Mouse (Mus musculus) Patski (cell line): Measurements from ENCODE around the gene Cplx3. TPM values are rescaled to one million over a fixed set of nuclear protein-coding genes. Genes with fewer than 3 reads are reported as not detected.

ENCODE experiments used
- ATAC-seq: fragments of 100-300 bp; one replicate; pipeline ENCODE4 v1.8.0; 2021
- CTCF ChIA-PET: fragments of 350-600 bp; sonication (Branson Sonifier 250); formaldehyde crosslinking; loops from one replicate; lab custom pipeline; 2022; ENCODE audit warnings: inconsistent platforms; lab: Charles Lee
- POLR2A ChIA-PET: fragments of 350-600 bp; sonication (Branson Sonifier 250); formaldehyde crosslinking; loops from one replicate; lab custom pipeline; 2022; ENCODE audit warnings: antibody characterized with exemption, inconsistent platforms; lab: Charles Lee
- DNase-seq: peaks from one replicate; pipeline ENCODE4 v3.0.0-alpha.2; 2011; ENCODE audit warnings: low read depth, low spot score
- H3K27me3 ChIP-seq: fragments of 371-371 bp; one replicate; pipeline ENCODE4 v1.5.1; 2021
- CTCF ChIP-seq: fragments of 100-300 bp; IDR thresholded peaks from one replicate; pipeline ENCODE4 v1.5.1; 2021
- in situ Hi-C: fragments of 300-500 bp; cut with MboI; formaldehyde crosslinking; loops from 3 replicates; pipeline ENCODE4 v1.11.1; 2018; ENCODE audit warnings: low pct_unique_long_range_greater_than_20kb, mixed read lengths
- polyA plus RNA-seq: library from polyadenylated mRNA; unstranded; gene quantifications from one replicate; pipeline ENCODE4 v1.2.3, GENCODE M21; 2021

Cplx3 gene
- polyA plus RNA-seq, 1 experiment from 2014 or later: 0.72 TPM

DNA sequence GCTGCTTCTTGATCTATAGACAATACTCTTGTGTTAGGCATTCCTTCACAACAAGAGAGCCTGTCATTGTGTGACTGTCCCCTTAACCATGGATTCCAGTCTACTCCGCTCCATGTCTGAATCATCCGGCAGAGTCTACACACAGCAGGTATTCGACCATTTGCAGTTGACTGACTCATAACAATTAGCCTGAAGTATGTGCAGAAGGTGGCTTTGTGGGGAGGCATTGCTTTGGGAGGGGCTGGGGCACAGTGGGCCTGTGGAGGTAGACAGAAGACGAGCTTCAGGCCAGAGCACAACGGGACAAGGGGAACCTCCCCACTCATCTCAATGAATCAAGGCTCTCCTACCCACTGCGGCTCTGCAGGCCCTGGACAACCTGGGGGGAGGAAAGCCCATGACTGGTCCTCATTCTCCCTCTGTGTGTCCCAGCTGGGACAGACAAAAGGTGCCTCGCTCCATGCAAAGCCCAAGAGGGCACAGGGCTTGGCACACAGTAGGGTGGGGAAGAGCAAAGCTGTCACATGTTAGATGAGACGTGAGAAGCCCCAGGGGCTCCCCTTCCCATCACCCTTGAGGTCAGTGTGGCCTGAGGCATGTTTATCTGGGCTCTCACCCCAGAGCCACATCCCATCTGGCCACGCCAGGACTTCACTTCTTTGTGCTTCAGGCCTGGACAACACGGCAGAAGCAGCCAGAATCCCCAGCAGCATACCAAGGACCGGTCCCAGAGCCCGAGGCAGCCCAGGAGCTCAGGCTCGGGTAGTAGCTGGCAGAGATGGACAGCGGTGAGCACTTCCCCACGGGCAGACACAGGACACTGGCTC, 19.8 kb upstream of the Cplx3 start:
- no peak for DNase-seq
- POLR2A ChIA-PET: interaction anchor here (0.7 to 1.2 kb wide), 3 partner anchors 12 to 192 kb away, joined by 3 to 6 read pairs (median 3); no protein-coding TSS in a partner anchor

DNA sequence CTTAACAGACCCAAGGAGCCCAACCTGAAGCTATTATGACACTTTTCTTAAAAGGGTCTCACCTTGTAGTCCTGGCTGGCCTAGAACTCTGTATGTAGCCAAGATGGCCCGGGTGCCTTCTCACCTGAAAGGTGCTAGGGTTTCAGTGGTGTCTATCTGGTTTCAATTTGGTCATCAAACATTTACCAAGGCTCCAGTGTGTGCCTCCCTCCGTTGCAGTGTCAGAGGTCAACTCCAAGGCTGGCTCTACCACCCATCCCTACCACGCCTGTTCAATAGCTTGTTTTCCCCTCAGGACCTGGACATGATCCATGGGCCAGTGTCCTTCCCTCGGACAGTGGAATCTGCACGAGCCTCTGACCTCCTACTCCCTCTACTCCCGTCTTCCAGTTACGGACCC, 18.2 kb upstream of the Cplx3 start:
- DNase-seq: no peak
- POLR2A ChIA-PET: interaction anchor here (0.6 kb wide), 1 partner anchor 723 kb away, joined by 3 read pairs; no protein-coding TSS in a partner anchor
- in situ Hi-C loops: no loop called here
- CTCF ChIA-PET: interaction anchor here (1.2 kb wide), 1 partner anchor 30 kb away, joined by 3 read pairs; no protein-coding TSS in a partner anchor
- H3K27me3 ChIP-seq: no peaks in the 10 kb centered on the region
- TF ChIP-seq CTCF: no peak
- ATAC-seq: no peak

More for the DNA sequence above, 19.8 kb upstream of the Cplx3 start:
- in situ Hi-C loops: no loop called here
- no peak for TF ChIP-seq CTCF
- no peaks in the 10 kb centered on the region for H3K27me3 ChIP-seq
- peak; percentile 68 for ATAC-seq
- CTCF ChIA-PET: interaction anchor here (1.0 to 1.6 kb wide), 3 partner anchors 10 to 35 kb away, joined by 3 to 7 read pairs (median 3); no protein-coding TSS in a partner anchor

DNA sequence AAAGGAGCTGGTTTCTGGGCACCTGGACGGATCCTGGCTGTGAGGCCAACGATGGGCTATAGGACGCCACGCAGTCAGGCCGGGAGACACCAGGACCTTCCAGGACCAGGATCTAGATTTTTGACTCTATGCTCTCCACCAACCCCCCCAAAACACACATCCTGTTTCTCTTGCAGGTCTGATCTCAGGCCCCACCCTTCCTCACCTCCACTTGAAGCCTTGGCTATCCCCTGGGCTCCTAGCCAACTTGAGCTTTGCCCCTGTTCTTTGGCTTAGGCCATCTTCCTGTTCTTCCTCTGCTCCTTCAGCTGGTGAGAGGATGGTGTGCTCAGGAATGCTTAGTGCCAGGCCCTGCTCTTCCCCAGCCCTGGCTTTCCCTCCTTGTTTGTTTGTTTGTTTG, 14.6 kb upstream of the Cplx3 start, which contains the start of gene Lman1l:
Lman1l (minus strand) TSS at position 101 of the 400 bp plus-strand sequence.
- DNase-seq (no peak), ATAC-seq (no peak)
- no peak for TF ChIP-seq CTCF
- POLR2A ChIA-PET: interaction anchor here (1.0 kb wide), 1 partner anchor 29 kb away, joined by 3 read pairs; no protein-coding TSS in a partner anchor
- in situ Hi-C loops: no loop called here
- H3K27me3 ChIP-seq: no peaks in the 10 kb centered on the region
- CTCF ChIA-PET: interaction anchor here (1.3 kb wide), 1 partner anchor 13 kb away, joined by 3 read pairs; no protein-coding TSS in a partner anchor

DNA sequence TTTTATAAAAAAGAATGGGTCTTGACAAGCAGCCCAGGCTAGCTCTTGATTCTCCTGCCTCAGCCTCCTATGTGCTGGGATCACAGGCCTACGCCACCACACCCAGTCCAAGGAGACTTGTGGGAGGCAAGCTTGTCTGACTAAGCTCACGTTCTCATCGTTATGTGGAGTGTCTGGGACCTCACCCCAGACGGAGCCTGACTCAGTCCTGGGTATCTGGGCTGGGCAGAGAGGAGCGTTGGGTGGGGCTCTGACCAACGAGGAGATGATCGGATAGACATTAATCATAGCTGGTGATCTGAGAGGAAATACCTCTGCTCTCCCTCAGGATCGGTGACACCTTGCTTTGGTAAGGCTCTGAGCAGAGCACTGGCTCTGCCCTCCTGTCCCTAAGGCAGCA, 12.8 kb upstream of the Cplx3 start:
- in situ Hi-C loops: no loop called here
- POLR2A ChIA-PET: interaction anchor here (1.1 kb wide), 1 partner anchor 20 kb away, joined by 3 read pairs; no protein-coding TSS in a partner anchor
- no peak for TF ChIP-seq CTCF
- CTCF ChIA-PET: no interaction called here
- DNase-seq: no peak
- no peak for ATAC-seq
- no peaks in the 10 kb centered on the region for H3K27me3 ChIP-seq

DNA sequence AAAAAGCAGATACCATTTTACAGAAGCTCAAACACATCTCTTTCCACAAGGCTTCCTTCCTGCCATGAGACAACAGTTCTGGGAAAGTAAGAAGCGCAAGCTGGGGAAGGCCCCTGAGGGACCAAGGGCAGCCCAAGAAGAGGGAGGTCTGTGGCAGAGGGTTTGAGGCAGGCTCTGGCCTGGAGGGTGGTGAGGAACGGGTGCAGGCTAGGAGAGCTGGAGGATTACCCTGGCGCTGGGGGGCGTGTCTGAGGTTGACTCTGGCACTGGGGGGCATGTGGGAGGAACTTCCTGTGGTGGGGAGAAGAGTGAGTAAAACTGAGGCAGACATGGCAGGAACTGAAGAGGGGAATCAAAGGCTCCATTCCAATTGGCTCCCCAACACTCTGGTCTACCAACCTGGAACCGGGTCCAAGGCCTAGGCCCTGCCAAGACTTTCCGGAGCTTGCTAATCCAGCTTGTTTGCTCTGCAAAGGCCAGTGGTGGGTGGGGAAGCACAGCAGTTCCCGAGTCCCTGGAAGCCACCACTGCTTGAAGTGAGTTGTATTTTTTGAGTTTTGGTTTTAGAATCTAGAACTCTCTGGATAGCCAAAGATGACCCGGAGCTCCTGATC, 11.6 kb upstream of the Cplx3 start:
- ATAC-seq (no peak), DNase-seq (no peak)
- in situ Hi-C loops: no loop called here
- no peak for TF ChIP-seq CTCF
- ChIA-PET CTCF (no interaction called here), POLR2A (no interaction called here)
- H3K27me3 ChIP-seq: no peaks in the 10 kb centered on the region

DNA sequence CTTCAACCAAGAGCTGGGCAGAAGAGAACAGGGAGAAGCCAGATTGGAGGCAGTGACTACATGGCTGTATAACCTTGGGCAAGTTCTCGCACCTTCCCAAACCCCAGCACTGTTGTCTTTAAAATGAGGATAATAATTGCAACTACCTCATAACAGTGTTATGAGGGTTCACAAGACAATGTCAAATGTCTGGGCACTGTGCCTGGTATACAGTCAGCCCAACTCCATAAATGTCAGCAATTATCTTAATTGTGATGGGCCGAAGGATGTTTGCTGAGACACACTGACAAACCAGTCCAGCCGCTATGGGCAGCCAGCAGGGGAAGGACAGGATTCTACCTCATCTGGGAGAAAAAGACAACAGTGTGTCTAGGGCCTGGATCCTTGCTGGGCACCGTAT, 8.7 kb upstream of the Cplx3 start:
- in situ Hi-C loops: no loop called here
- no peaks in the 10 kb centered on the region for H3K27me3 ChIP-seq
- ATAC-seq (no peak), DNase-seq (no peak)
- ChIA-PET CTCF (interaction anchor here (1.3 kb wide), 1 partner anchor 41 kb away, joined by 3 read pairs; no protein-coding TSS in a partner anchor), POLR2A (no interaction called here)
- no peak for TF ChIP-seq CTCF

DNA sequence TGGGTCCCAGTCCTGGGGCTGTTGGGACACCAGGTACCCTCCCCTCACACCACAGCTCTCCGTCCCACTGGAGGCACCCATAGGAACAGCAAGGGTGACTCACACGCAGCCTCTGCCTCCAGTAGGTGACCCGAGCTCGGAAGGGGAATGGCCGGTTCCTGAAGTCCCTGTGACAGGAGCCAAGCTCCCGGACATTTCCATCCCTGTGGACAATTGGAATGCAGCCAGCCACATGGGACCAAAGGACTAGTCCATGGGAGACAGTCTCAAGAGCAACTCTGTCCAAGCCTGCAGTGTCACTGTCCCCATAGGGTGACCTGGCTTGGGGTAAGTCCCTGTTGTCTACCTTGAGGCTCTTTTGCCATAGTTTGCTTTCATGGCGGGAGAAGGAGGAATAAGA, 7.9 kb upstream of the Cplx3 start:
- TF ChIP-seq CTCF: no peak
- no peak for ATAC-seq
- no peak for DNase-seq
- H3K27me3 ChIP-seq: no peaks in the 10 kb centered on the region
- POLR2A ChIA-PET: interaction anchor here (1.1 to 2.0 kb wide), 2 partner anchors 12 to 23 kb away, joined by 3 to 6 read pairs; no protein-coding TSS in a partner anchor
- in situ Hi-C loops: no loop called here
- CTCF ChIA-PET: interaction anchor here (1.2 kb wide), 1 partner anchor 32 kb away, joined by 3 read pairs; no protein-coding TSS in a partner anchor

DNA sequence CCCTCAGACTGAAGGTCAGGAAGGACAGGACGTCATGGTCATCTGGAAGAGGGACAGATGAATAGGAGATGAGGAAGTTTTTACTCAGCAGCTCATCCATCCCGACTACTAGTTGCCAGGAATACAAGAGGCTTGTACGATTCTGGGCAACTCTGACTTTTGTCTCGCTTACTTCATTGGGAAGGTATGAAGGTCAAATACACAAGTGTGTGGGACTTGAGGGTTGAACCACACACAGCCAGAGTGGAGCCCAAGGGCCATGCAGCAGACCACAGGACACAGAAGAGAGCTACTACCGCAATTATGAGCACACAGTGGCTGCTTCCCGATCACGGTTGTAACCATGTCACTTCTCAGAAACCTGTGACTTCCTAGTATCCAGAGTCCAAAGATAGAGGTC, 6.5 kb upstream of the Cplx3 start:
- in situ Hi-C loops: no loop called here
- CTCF ChIA-PET: interaction anchor here (0.8 to 1.2 kb wide), 2 partner anchors 33 to 107 kb away, joined by 3 read pairs; no protein-coding TSS in a partner anchor
- H3K27me3 ChIP-seq: no peaks in the 10 kb centered on the region
- POLR2A ChIA-PET: interaction anchor here (1.0 to 2.0 kb wide), 2 partner anchors 13 to 68 kb away, joined by 3 to 6 read pairs; no protein-coding TSS in a partner anchor
- ATAC-seq (no peak), DNase-seq (no peak)
- no peak for TF ChIP-seq CTCF

DNA sequence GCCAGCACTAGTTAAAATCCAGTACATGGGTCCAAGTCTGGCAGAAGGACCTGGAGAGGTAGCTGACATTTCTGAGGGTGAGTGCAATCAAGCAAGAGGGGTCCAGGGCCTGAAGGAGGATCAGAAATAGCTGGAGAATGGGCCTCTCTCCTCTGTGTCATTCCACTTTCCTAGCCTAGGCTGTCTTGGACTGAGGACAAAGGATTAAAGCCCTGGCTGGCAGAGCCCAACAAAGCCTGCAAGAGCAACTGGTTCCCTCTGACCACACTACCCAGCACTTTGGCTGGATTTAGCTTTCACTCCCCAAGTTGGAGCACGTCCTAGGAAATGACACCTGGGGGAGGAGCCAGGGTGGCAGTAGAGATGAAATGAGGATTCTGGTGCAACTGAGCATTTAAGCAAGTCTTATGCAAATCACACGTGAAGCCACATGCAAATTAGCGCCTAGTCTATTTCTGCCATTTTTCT, 4.3 kb upstream of the Cplx3 start:
- CTCF ChIA-PET: no interaction called here
- no peak for ATAC-seq
- POLR2A ChIA-PET: interaction anchor here (0.8 to 1.0 kb wide), 2 partner anchors 13 to 22 kb away, joined by 3 read pairs; no protein-coding TSS in a partner anchor
- no peak for TF ChIP-seq CTCF
- no peaks in the 10 kb centered on the region for H3K27me3 ChIP-seq
- DNase-seq: no peak
- in situ Hi-C loops: no loop called here

DNA sequence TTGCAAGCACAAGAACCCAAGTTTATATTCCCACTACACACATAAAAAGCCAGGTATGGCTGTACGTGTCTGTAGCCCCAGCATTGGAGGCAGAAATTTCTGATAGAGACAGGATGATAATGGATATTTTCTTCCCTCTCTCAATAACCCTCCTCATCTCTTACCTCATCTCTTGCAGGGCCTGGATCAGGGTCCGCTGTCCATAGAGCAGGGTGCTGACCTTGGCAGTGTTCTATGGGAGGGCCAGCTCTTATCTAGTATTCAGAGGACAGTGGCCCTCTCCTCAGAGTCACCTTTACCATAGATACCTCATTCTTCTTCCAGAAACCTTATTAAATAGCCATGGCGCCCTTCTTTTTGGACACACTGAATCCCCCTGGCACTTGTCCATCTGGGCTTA, 3.7 kb upstream of the Cplx3 start:
- in situ Hi-C loops: no loop called here
- no peak for TF ChIP-seq CTCF

More for the DNA sequence above, 3.7 kb upstream of the Cplx3 start:
- DNase-seq (no peak), ATAC-seq (no peak)
- ChIA-PET CTCF (interaction anchor here (0.6 kb wide), 1 partner anchor 9 kb away, joined by 3 read pairs; no protein-coding TSS in a partner anchor), POLR2A (no interaction called here)
- no peaks in the 10 kb centered on the region for H3K27me3 ChIP-seq
